Mouse (Mus musculus) hindbrain, embryonic 12.5 days (tissue): Measurements from ENCODE around the gene Scimp. TPM values are rescaled to one million over a fixed set of nuclear protein-coding genes. Genes with fewer than 3 reads are reported as not detected.

Experiments used
- ATAC-seq: fragments of 200-750 bp; cut with Nextera tagmentation; 2 replicates; pipeline ENCODE4 v1.8.0; 2017; ENCODE audit warnings: moderate TSS enrichment; ENCODE audit not compliant: low FRiP score
- H3K27ac ChIP-seq: fragments of 300-500 bp; sonication (generic); 2 replicates; pipeline ENCODE4 v1.5.1; 2016; ENCODE audit warnings: mild to moderate bottlenecking
- H3K27me3 ChIP-seq: fragments of 300-500 bp; sonication (generic); 2 replicates; pipeline ENCODE4 v1.6.1; 2016; ENCODE audit warnings: mild to moderate bottlenecking
- H3K36me3 ChIP-seq: fragments of 300-500 bp; sonication (generic); 2 replicates; pipeline ENCODE4 v1.6.1; 2016; ENCODE audit warnings: mild to moderate bottlenecking
- H3K4me1 ChIP-seq: fragments of 300-500 bp; sonication (generic); 2 replicates; pipeline ENCODE4 v1.6.1; 2016
- H3K4me2 ChIP-seq: fragments of 300-500 bp; sonication (generic); replicated peaks from 2 replicates; pipeline ENCODE4 v1.6.1; 2016; ENCODE audit warnings: mild to moderate bottlenecking
- H3K4me3 ChIP-seq: fragments of 300-500 bp; sonication (generic); 2 replicates; pipeline ENCODE4 v1.5.1; 2016; ENCODE audit warnings: mild to moderate bottlenecking
- H3K9ac ChIP-seq: fragments of 300-500 bp; sonication (generic); 2 replicates; pipeline ENCODE4 v1.6.1; 2016; ENCODE audit warnings: mild to moderate bottlenecking, moderate library complexity
- H3K9me3 ChIP-seq: fragments of 300-500 bp; sonication (generic); replicated peaks from 2 replicates; pipeline ENCODE4 v1.6.1; 2016; ENCODE audit warnings: mild to moderate bottlenecking
- WGBS: fragments of 180-500 bp; shearing (Covaris S2); methylation state at CpG from one replicate; pipeline ENCODE4 v1.1.7; 2016; 5-methylcytosine and 5-hydroxymethylcytosine counted together
- polyA plus RNA-seq: library from polyadenylated mRNA; unstranded; fragments of >200 nt; fragmentation: Nextera tagmentation; extraction: Ambion mirVana; gene quantifications from 2 replicates; pipeline ENCODE4 v1.2.1, GENCODE M21; 2016

Scimp gene
- polyA plus RNA-seq, 1 experiment from 2014 or later = not detected

GRCm38 (mm10) chr11:70807630-70808029 lies 4.8 kb downstream of the Scimp start:
- Histone ChIP-seq H3K4me3 (no peak overlapping the region), H3K4me1 (peaks cover 3% of the 10 kb centered on the region), H3K9ac (no peak overlapping the region), H3K36me3 (no peaks in the 10 kb centered on the region), H3K27me3 (no peaks in the 10 kb centered on the region), H3K27ac (no peak overlapping the region), H3K4me2 (no peak overlapping the region), H3K9me3 (no peaks in the 10 kb centered on the region)
- 92% methylated on average over 4 of the region's 4 CpGs for WGBS
- no peak for ATAC-seq

GRCm38 (mm10) chr11:70806697-70807096 lies 5.7 kb downstream of the Scimp start:
- Histone ChIP-seq H3K27ac (no peak overlapping the region), H3K36me3 (no peaks in the 10 kb centered on the region), H3K4me1 (peaks cover 3% of the 10 kb centered on the region), H3K9ac (no peak overlapping the region), H3K27me3 (no peaks in the 10 kb centered on the region), H3K4me2 (no peak overlapping the region), H3K9me3 (no peaks in the 10 kb centered on the region), H3K4me3 (no peak overlapping the region)
- no peak for ATAC-seq
- 91% methylated on average over 4 of the region's 4 CpGs for WGBS

- Histone ChIP-seq H3K36me3 (no peaks in the 10 kb centered on the region), H3K27me3 (no peaks in the 10 kb centered on the region), H3K4me1 (peaks cover 3% of the 10 kb centered on the region), H3K4me3 (no peak overlapping the region), H3K9me3 (no peaks in the 10 kb centered on the region), H3K27ac (no peak overlapping the region), H3K4me2 (no peak overlapping the region), H3K9ac (no peak overlapping the region)
- no peak for ATAC-seq
- WGBS = 79% methylated on average over 8 of the region's 8 CpGs
Observed at GRCm38 (mm10) chr11:70805641-70806175, 6.7 kb downstream of the Scimp start.

GRCm38 (mm10) chr11:70804395-70804794 lies 8.0 kb downstream of the Scimp start:
- 85% methylated on average over 3 of the region's 3 CpGs for WGBS
- no peak overlapping the region for H3K4me3 ChIP-seq
- no peaks in the 10 kb centered on the region for H3K36me3 ChIP-seq
- no peak overlapping the region for H3K27ac ChIP-seq
- no peak overlapping the region for H3K4me2 ChIP-seq
- no peak for ATAC-seq
- no peaks in the 10 kb centered on the region for H3K27me3 ChIP-seq
- peaks cover 3% of the 10 kb centered on the region for H3K4me1 ChIP-seq
- H3K9ac ChIP-seq = no peak overlapping the region
- no peaks in the 10 kb centered on the region for H3K9me3 ChIP-seq

GRCm38 (mm10) chr11:70803711-70804200 lies 8.6 kb downstream of the Scimp start:
- no peaks in the 10 kb centered on the region for H3K4me1 ChIP-seq
- H3K4me3 ChIP-seq = no peak overlapping the region
- no peak overlapping the region for H3K27ac ChIP-seq
- H3K9ac ChIP-seq = no peak overlapping the region
- no peak overlapping the region for H3K4me2 ChIP-seq
- no peak for ATAC-seq
- WGBS = 83% methylated on average over 6 of the region's 6 CpGs
- no peaks in the 10 kb centered on the region for H3K36me3 ChIP-seq
- H3K9me3 ChIP-seq = no peaks in the 10 kb centered on the region
- H3K27me3 ChIP-seq = no peaks in the 10 kb centered on the region

GRCm38 (mm10) chr11:70802865-70803261 lies 9.5 kb downstream of the Scimp start:
- Histone ChIP-seq H3K4me3 (no peak overlapping the region), H3K4me2 (no peak overlapping the region), H3K4me1 (no peaks in the 10 kb centered on the region), H3K9ac (no peak overlapping the region), H3K27ac (no peak overlapping the region), H3K27me3 (no peaks in the 10 kb centered on the region), H3K9me3 (no peaks in the 10 kb centered on the region), H3K36me3 (no peaks in the 10 kb centered on the region)
- no peak for ATAC-seq
- 78% methylated on average over 2 of the region's 2 CpGs for WGBS

GRCm38 (mm10) chr11:70802208-70802864 lies 10.1 kb downstream of the Scimp start:
- Histone ChIP-seq H3K27me3 (no peaks in the 10 kb centered on the region), H3K4me1 (no peaks in the 10 kb centered on the region), H3K4me3 (no peak overlapping the region), H3K36me3 (no peaks in the 10 kb centered on the region), H3K4me2 (no peak overlapping the region), H3K27ac (no peak overlapping the region), H3K9ac (no peak overlapping the region), H3K9me3 (no peaks in the 10 kb centered on the region)
- no peak for ATAC-seq
- WGBS = 93% methylated on average over 2 of the region's 2 CpGs

GRCm38 (mm10) chr11:70792409-70792808 lies 20.0 kb downstream of the Scimp start:
- no peaks in the 10 kb centered on the region for H3K9me3 ChIP-seq
- H3K4me1 ChIP-seq = no peaks in the 10 kb centered on the region
- WGBS = 86% methylated on average over 1 of the region's 1 CpGs
- H3K36me3 ChIP-seq = no peaks in the 10 kb centered on the region
- H3K9ac ChIP-seq = no peak overlapping the region
- no peak overlapping the region for H3K27ac ChIP-seq
- no peak for ATAC-seq
- no peak overlapping the region for H3K4me2 ChIP-seq
- no peak overlapping the region for H3K4me3 ChIP-seq
- no peaks in the 10 kb centered on the region for H3K27me3 ChIP-seq

GRCm38 (mm10) chr11:70791676-70792075 lies 20.7 kb downstream of the Scimp start:
- no peak overlapping the region for H3K4me2 ChIP-seq
- WGBS = 91% methylated on average over 5 of the region's 5 CpGs
- H3K27ac ChIP-seq = no peak overlapping the region
- no peaks in the 10 kb centered on the region for H3K9me3 ChIP-seq
- ATAC-seq = no peak
- no peak overlapping the region for H3K9ac ChIP-seq
- H3K4me3 ChIP-seq = no peak overlapping the region
- H3K4me1 ChIP-seq = no peaks in the 10 kb centered on the region
- H3K27me3 ChIP-seq = no peaks in the 10 kb centered on the region
- no peaks in the 10 kb centered on the region for H3K36me3 ChIP-seq

GRCm38 (mm10) chr11:70790874-70791551 lies 21.4 kb downstream of the Scimp start:
- Histone ChIP-seq H3K9ac (no peak overlapping the region), H3K4me3 (no peak overlapping the region), H3K4me2 (no peak overlapping the region), H3K36me3 (no peaks in the 10 kb centered on the region), H3K9me3 (no peaks in the 10 kb centered on the region), H3K27ac (no peak overlapping the region), H3K27me3 (no peaks in the 10 kb centered on the region), H3K4me1 (no peaks in the 10 kb centered on the region)
- WGBS = 79% methylated on average over 7 of the region's 7 CpGs
- no peak for ATAC-seq

GRCm38 (mm10) chr11:70790426-70790825 lies 22.0 kb downstream of the Scimp start:
- H3K9ac ChIP-seq = no peak overlapping the region
- no peak overlapping the region for H3K4me3 ChIP-seq
- H3K27me3 ChIP-seq = no peaks in the 10 kb centered on the region
- no peaks in the 10 kb centered on the region for H3K36me3 ChIP-seq
- ATAC-seq = no peak
- H3K9me3 ChIP-seq = no peaks in the 10 kb centered on the region
- WGBS = 81% methylated on average over 2 of the region's 2 CpGs
- H3K4me1 ChIP-seq = no peaks in the 10 kb centered on the region
- no peak overlapping the region for H3K4me2 ChIP-seq
- no peak overlapping the region for H3K27ac ChIP-seq

GRCm38 (mm10) chr11:70788972-70789655 lies 23.3 kb downstream of the Scimp start:
- Histone ChIP-seq H3K27ac (no peak overlapping the region), H3K4me3 (no peak overlapping the region), H3K4me2 (no peak overlapping the region), H3K9ac (no peak overlapping the region), H3K9me3 (no peaks in the 10 kb centered on the region), H3K36me3 (no peaks in the 10 kb centered on the region), H3K4me1 (no peaks in the 10 kb centered on the region), H3K27me3 (no peaks in the 10 kb centered on the region)
- 91% methylated on average over 10 of the region's 10 CpGs for WGBS
- ATAC-seq = no peak
